Mouse (Mus musculus) kidney, embryonic 14.5 days (tissue): ENCODE results near the gene Sdf2. TPM values are rescaled to one million over a fixed set of nuclear protein-coding genes. Genes with fewer than 3 reads are reported as not detected.

ENCODE experiments used
- polyA plus RNA-seq: library from polyadenylated mRNA; unstranded; fragments of >200 nt; fragmentation: Nextera tagmentation; extraction: Ambion mirVana; gene quantifications from 2 replicates; pipeline ENCODE4 v1.2.1, GENCODE M21; 2014

The Sdf2 gene
- polyA plus RNA-seq, 1 experiment from 2014 or later, result 81.3 TPM

Other genes starting within 250 kb of the Sdf2 start
- gene Dhrs13, start 213.5 kb upstream of the Sdf2 start, polyA plus RNA-seq, result 20.3 and 20.4 TPM in 2 replicates
- gene Flot2, start 207.8 kb upstream of the Sdf2 start, polyA plus RNA-seq, result 25.6 and 45.7 TPM in 2 replicates
- 35.2 and 40.1 TPM in 2 replicates for gene Eral1, start 165.4 kb upstream of the Sdf2 start, polyA plus RNA-seq
- gene Fam222b, start 151.1 kb upstream of the Sdf2 start, polyA plus RNA-seq, result 15.3 and 16.9 TPM in 2 replicates
- gene Traf4, start 80.2 kb upstream of the Sdf2 start, polyA plus RNA-seq, result 68.2 and 111 TPM in 2 replicates
- 15.8 and 20.6 TPM in 2 replicates for gene Nek8, start 69.1 kb upstream of the Sdf2 start, polyA plus RNA-seq
- 23.1 and 28.1 TPM in 2 replicates for gene Tlcd1, start 69.0 kb upstream of the Sdf2 start, polyA plus RNA-seq
- gene Rpl23a, start 62.2 kb upstream of the Sdf2 start, polyA plus RNA-seq, result 1,650 and 2,291 TPM in 2 replicates
- gene Rab34, start 57.3 kb upstream of the Sdf2 start, polyA plus RNA-seq, result 128 and 156 TPM in 2 replicates
- gene Proca1, start 52.4 kb upstream of the Sdf2 start, polyA plus RNA-seq, result 3.4 and 4.1 TPM in 2 replicates
- gene Supt6, start 241 bp downstream of the Sdf2 start, polyA plus RNA-seq, result 13.5 and 26.0 TPM in 2 replicates
- gene 2610507B11Rik, start 16.0 kb downstream of the Sdf2 start, polyA plus RNA-seq, result 75.1 and 109 TPM in 2 replicates
- gene BC030499, start 45.1 kb downstream of the Sdf2 start, polyA plus RNA-seq, result 0.10 and 0.47 TPM in 2 replicates
- 35.7 and 50.9 TPM in 2 replicates for gene Spag5, start 55.8 kb downstream of the Sdf2 start, polyA plus RNA-seq
- 2.3 and 4.3 TPM in 2 replicates for gene Aldoc, start 77.2 kb downstream of the Sdf2 start, polyA plus RNA-seq
- 48.9 and 76.0 TPM in 2 replicates for gene Pigs, start 82.7 kb downstream of the Sdf2 start, polyA plus RNA-seq
- 49.6 and 57.1 TPM in 2 replicates for gene Unc119, start 97.7 kb downstream of the Sdf2 start, polyA plus RNA-seq
- 0.11 TPM in 1 of 2 replicates, not detected in the other for gene Foxn1, start 140.8 kb downstream of the Sdf2 start, polyA plus RNA-seq
- 0.07 and 0.45 TPM in 2 replicates for gene Slc13a2, start 176.5 kb downstream of the Sdf2 start, polyA plus RNA-seq
- gene Slc46a1, start 220.0 kb downstream of the Sdf2 start, polyA plus RNA-seq, result 13.1 and 18.5 TPM in 2 replicates